Mouse (Mus musculus) embryonic fibroblast, embryonic 13.5 days (primary cell): ENCODE data around the gene Nags.

Experiments used
- CTCF ChIP-seq: IDR thresholded peaks from 2 replicates; pipeline ENCODE4 v1.5.1; 2011; ENCODE audit warnings: mild to moderate bottlenecking, control low read depth, low read length, moderate library complexity, borderline replicate concordance; ENCODE audit not compliant: insufficient read depth
- POLR2A ChIP-seq: IDR thresholded peaks from 2 replicates; pipeline ENCODE4 v1.6.1; 2011; ENCODE audit warnings: low read depth, mild to moderate bottlenecking, control low read depth, low read length, moderate library complexity

DNA sequence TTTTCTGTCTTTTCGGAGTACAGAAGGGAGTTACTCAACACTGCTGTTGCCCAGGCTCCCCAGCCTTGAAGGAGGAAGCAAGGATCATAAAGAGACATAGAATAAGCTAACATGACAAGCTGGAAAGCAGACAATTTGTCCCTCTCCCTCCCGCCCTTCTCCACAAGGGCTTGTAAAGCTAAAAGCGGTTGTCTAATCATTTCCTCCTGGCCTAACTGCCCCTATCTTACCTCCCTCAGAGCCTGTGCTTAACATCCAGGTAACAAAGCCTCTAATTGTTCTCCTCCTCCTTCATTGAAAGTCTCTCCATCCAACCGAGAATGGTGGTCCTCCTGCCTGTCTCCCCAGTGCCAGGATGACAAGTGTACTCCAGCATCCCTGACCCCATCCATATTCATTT is 45.5 kb downstream of the Nags start:
- TF ChIP-seq CTCF: no peak
- TF ChIP-seq POLR2A: no peak
